Mouse (Mus musculus) embryonic facial prominence, embryonic 10.5 days (tissue): Measurements from ENCODE around the gene Fuca1. TPM values are rescaled to one million over a fixed set of nuclear protein-coding genes. Genes with fewer than 3 reads are reported as not detected.
A peak's percentile ranks its signal among the peaks of the same experiment; 100 is the strongest.
"Not testable (repeated sequence)": the region's sequence is repeated elsewhere in the genome, so short reads cannot be mapped to it uniquely, and the experiment has no call there.

Experiments used
- DNase-seq: peaks from one replicate; pipeline ENCODE4 v3.0.0-alpha.2; 2017; ENCODE audit warnings: low spot score
- H3K27ac ChIP-seq: fragments of 300-500 bp; sonication (generic); replicated peaks from 2 replicates; pipeline ENCODE4 v1.5.1; 2016; ENCODE audit warnings: mild to moderate bottlenecking
- H3K27me3 ChIP-seq: fragments of 300-500 bp; sonication (generic); replicated peaks from 2 replicates; pipeline ENCODE4 v1.6.1; 2016; ENCODE audit warnings: low read depth, mild to moderate bottlenecking; ENCODE audit not compliant: poor library complexity, severe bottlenecking
- H3K36me3 ChIP-seq: fragments of 300-500 bp; sonication (generic); replicated peaks from 2 replicates; pipeline ENCODE4 v1.6.1; 2016; ENCODE audit warnings: mild to moderate bottlenecking, moderate library complexity
- H3K4me1 ChIP-seq: fragments of 300-500 bp; sonication (generic); 2 replicates; pipeline ENCODE4 v1.6.1; 2016
- H3K4me3 ChIP-seq: fragments of 300-500 bp; sonication (generic); 2 replicates; pipeline ENCODE4 v1.5.1; 2016; ENCODE audit warnings: mild to moderate bottlenecking, moderate library complexity
- H3K9me3 ChIP-seq: fragments of 300-500 bp; sonication (generic); 2 replicates; pipeline ENCODE4 v1.6.1; 2016; ENCODE audit warnings: mild to moderate bottlenecking
- WGBS: fragments of 180-500 bp; shearing (Covaris S2); methylation state at CpG from one replicate; pipeline ENCODE4 v1.1.7; 2016; 5-methylcytosine and 5-hydroxymethylcytosine counted together
- polyA plus RNA-seq: library from polyadenylated mRNA; unstranded; fragments of >200 nt; fragmentation: Nextera tagmentation; extraction: Ambion mirVana; gene quantifications from 2 replicates; pipeline ENCODE4 v1.2.1, GENCODE M21; 2016

Fuca1 gene
- polyA plus RNA-seq, 1 experiment from 2014 or later = 46.8 TPM

DNA sequence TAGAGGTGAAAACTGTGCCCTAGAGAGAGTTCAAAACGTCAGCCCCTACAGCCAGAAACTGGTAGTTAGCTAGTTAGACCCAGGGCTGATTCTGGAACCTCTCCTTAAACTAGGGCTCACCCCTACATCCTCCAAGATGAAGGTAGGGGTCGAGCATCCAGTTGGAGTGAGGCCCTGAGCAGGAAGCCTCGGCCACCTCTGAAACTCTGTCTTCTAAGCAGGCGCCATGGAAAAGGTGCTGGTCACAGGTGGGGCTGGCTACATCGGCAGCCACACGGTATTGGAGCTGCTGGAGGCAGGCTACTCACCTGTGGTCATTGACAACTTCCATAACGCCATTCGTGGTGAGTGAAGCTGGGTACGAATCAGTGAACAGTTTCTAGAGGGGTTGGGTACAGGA is 44.6 kb downstream of the Fuca1 start:
- 0 out of 2 replicates have a peak, but pooled peaks cover 6% of the 10 kb centered on the region for H3K27me3 ChIP-seq
- WGBS = 84% methylated on average over 9 of the region's 9 CpGs
- no peaks in the 10 kb centered on the region for H3K9me3 ChIP-seq
- peaks cover 67% of the 10 kb centered on the region for H3K36me3 ChIP-seq
- H3K27ac ChIP-seq = no peak overlapping the region
- H3K4me3 ChIP-seq = peak overlapping the region; percentile 83; the same call in 1 of the 2 replicates
- DNase-seq = no peak
- H3K4me1 ChIP-seq = peaks cover 32% of the 10 kb centered on the region

DNA sequence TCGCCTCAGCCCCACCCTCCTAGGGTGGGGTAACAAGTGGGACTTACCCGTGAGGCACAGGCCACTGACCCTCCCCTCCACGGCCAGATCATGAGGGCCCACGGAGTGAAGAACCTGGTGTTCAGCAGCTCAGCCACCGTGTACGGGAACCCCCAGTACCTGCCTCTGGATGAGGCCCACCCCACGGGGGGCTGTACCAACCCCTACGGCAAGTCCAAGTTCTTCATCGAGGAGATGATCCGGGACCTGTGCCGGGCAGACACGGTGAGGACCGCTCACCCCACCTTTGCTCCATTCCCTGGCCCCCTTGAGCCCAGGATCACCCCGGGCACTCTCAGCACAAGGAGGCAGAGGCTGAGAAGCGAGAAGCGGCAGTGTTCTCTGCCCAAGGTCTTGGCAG is 45.7 kb downstream of the Fuca1 start:
- Histone ChIP-seq H3K27ac (no peak overlapping the region), H3K27me3 (0 out of 2 replicates have a peak, but pooled peaks cover 6% of the 10 kb centered on the region), H3K4me3 (peak overlapping the region; percentile 17; the same call in 1 of the 2 replicates), H3K9me3 (no peaks in the 10 kb centered on the region), H3K4me1 (peaks cover 40% of the 10 kb centered on the region), H3K36me3 (peaks cover 69% of the 10 kb centered on the region)
- no peak for DNase-seq
- WGBS = 91% methylated on average over 16 of the region's 16 CpGs

DNA sequence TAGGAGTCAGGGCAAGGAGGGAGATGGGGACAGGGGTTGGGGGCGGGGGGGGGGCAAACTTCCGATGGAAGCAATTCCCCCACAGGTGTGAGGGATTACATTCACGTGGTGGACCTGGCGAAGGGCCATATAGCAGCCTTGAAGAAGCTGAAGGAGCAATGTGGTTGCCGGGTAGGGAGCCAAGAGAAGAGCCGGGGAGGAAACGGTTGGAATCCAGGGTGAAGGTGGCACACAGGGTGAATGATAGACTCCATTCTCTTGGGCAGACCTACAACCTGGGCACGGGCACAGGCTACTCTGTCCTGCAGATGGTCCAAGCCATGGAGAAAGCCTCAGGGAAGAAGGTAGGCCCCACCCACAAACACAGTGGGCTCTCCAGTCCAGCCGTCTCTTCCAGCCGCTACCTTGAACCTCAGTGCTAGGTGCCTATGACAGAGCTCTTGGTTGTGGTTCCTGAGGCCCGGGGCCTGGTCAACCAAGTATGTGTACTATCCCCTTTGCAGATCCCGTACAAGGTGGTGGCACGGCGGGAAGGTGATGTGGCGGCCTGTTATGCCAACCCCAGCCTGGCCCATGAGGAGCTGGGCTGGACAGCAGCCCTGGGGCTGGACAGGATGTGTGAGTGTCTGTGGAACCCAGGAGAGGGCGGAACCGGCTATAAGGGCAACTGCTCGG is 46.7 kb downstream of the Fuca1 start:
- H3K9me3 ChIP-seq = no peaks in the 10 kb centered on the region
- 92% methylated on average over 18 of the region's 18 CpGs for WGBS
- H3K27ac ChIP-seq = no peak overlapping the region
- H3K4me1 ChIP-seq = peaks cover 50% of the 10 kb centered on the region
- H3K36me3 ChIP-seq = peaks cover 62% of the 10 kb centered on the region
- 0 out of 2 replicates have a peak, but pooled peaks cover 6% of the 10 kb centered on the region for H3K27me3 ChIP-seq
- no peak for DNase-seq
- 0 out of 2 replicates have a peak overlapping the region, but pooled peaks have one; percentile 9 for H3K4me3 ChIP-seq

DNA sequence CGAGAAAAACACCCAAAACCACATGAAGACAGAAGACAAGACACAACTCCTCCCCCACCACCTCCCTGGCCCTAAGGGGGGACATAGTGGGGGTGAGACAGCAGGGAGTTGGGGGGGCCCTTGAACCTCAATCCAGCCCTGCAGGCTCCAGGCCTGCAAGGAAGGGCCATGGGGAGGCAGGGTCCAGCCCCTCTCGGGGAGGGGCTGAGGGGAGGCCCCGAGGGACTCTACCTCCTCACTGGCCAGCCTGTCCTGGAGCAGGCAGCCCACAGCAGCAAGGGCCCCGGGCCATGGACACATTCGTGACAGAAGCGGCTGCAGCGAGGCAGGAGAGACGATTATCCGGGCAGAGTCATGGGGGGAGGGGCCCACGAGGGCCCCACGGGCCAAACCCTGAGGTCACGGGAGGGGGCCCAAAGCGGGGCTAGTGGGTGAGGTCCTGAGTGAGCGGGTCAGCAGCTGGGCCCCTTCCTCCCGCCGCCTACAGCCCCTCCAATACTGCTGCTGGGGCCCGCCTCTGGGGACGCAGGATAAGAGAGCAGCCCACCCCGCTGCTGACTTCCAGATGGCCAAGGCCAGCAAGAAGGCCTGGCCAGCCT is 47.8 kb downstream of the Fuca1 start:
- Histone ChIP-seq H3K36me3 (peaks cover 61% of the 10 kb centered on the region), H3K4me1 (peaks cover 47% of the 10 kb centered on the region), H3K27ac (no peak overlapping the region), H3K9me3 (no peaks in the 10 kb centered on the region), H3K4me3 (peak overlapping the region; percentile 23), H3K27me3 (0 out of 2 replicates have a peak, but pooled peaks cover 6% of the 10 kb centered on the region)
- no peak for DNase-seq
- WGBS = 68% methylated on average over 19 of the region's 19 CpGs

DNA sequence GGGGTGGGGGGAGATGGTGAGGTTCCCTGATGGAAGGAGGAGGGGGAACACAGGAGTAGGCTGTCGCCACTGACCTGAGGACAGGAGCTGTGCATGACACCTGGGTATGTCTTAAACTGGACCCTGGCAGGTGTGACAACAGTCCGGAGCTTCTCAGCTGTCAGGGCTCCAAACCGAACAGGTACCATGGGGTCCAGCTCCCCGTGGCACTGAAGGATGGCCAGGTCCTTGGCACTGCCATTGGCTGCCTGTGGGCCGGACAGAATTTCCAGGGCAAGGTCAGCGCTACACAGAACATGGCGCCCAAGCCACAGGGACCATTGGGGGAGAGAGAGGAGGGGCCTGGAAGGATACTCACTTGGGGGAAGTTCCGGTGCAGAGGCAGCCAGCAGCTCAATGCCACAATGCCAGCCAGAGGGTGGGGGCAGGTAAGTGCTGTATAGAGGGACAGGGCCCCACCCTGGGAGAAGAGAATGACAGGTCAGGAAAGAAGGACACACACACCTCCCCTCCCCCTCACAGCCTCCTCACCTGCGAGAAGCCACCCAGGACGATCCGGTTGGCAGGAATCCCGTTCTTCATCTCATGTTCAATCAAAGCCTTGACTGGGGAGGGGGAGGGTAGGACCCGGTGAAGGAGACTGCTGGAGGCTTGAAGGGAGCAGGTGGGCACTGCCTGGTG is 48.7 kb downstream of the Fuca1 start:
- H3K27ac ChIP-seq = no peak overlapping the region
- WGBS = 91% methylated on average over 13 of the region's 13 CpGs
- no peak overlapping the region; the same call in 1 of the 2 replicates for H3K4me3 ChIP-seq
- DNase-seq = no peak
- H3K36me3 ChIP-seq = peaks cover 67% of the 10 kb centered on the region
- no peaks in the 10 kb centered on the region for H3K9me3 ChIP-seq
- H3K27me3 ChIP-seq = 0 out of 2 replicates have a peak, but pooled peaks cover 6% of the 10 kb centered on the region
- peaks cover 43% of the 10 kb centered on the region for H3K4me1 ChIP-seq

DNA sequence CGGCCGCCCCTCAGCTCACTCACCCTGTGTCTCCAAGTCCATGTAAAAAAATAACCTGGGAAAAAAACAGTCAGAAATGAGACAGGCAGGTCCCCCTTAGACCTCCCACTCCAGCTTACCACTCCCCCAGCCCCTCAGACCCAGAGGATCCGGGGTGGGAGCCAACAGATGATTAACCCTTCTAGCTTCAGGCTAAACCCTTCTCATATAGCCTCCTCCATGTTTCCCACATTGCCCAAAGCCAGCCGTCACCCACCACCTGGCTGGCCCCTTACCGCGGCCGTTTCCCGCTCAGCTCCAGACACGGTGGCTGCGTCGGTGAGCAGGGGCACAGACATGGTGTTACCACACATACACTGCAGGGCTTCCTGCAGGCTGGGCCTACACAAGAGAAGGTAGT is 50.0 kb downstream of the Fuca1 start:
- no peaks in the 10 kb centered on the region for H3K9me3 ChIP-seq
- peaks cover 32% of the 10 kb centered on the region for H3K4me1 ChIP-seq
- H3K27ac ChIP-seq = no peak overlapping the region
- H3K27me3 ChIP-seq = no peaks in the 10 kb centered on the region
- H3K4me3 ChIP-seq = peak overlapping the region; percentile 100; the same call in 1 of the 2 replicates
- H3K36me3 ChIP-seq = peaks cover 75% of the 10 kb centered on the region
- DNase-seq = no peak
- WGBS = 91% methylated on average over 11 of the region's 11 CpGs

DNA sequence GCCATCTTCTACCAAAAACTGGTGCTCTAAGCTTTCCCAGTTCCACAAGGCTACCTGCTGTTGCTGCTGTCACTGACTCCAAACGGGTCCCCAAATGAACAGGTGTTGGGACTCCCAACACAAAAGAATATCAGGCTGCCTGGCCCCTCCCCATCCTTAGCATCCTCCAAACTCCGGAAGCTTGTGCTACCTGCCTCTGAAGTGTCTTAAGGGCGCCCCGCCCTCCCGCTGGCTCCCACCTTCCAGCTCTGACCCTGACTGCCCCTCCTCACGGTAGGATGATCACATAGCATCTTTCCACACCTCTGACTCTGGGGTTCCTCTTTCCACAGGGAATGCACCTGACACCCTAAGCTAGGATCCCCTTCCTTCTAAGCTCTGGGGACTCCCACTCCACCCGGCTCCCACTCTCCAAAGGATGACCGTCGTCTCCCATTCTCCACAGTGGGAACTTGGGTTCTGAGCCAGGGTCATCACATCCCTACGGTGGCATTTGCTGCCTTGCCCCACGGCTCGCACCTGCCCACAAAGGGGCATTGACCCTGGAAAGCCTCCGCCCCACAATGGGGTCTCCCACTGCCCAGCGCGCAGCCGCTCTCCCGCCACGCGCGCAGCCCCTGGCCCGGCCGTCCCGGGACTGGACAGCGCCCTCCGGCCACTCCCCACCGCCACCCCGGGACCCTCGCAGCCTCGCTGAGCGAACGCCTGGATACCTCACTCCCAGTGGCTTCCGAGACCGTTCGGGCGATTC is 51.4 kb downstream of the Fuca1 start:
- H3K27ac ChIP-seq = peak overlapping the region; percentile 91
- peaks cover 75% of the 10 kb centered on the region for H3K36me3 ChIP-seq
- WGBS = under 1% methylated on average over 35 of the region's 35 CpGs
- no peak for DNase-seq
- H3K9me3 ChIP-seq = no peaks in the 10 kb centered on the region
- H3K27me3 ChIP-seq = no peaks in the 10 kb centered on the region
- peaks cover 32% of the 10 kb centered on the region for H3K4me1 ChIP-seq
- H3K4me3 ChIP-seq = peak overlapping the region; percentile 100

DNA sequence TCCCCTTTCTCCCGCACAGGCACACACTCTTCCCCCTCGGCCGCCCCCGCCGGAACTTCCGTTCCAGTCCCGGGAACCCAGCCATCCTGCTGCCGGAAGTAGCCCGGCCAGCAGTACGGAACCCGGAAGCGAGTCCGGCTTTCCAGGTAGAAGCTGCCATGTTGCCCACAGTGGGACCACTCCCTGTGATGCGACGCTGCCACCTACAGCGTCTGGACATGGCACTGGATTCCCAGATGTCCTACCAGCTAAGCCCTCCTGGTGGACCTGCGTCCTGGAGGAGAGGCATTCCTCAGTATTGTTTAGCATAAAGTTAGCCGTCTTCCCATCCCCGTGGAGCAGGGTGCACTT is 52.0 kb downstream of the Fuca1 start, which contains the start of gene Lypla2:
Gene Lypla2, minus strand, starts transcription at position 71 of the 351 bp plus-strand sequence.
- no peaks in the 10 kb centered on the region for H3K27me3 ChIP-seq
- DNase-seq = peak; percentile 88
- H3K4me3 ChIP-seq = peak within 1 kb of the TSS; percentile 100
- peak within 1 kb of the TSS; percentile 91 for H3K27ac ChIP-seq
- H3K9me3 ChIP-seq = no peaks in the 10 kb centered on the region
- 1% methylated on average over 19 of the region's 19 CpGs for WGBS
- peaks cover 75% of the 10 kb centered on the region for H3K36me3 ChIP-seq
- peaks cover 32% of the 10 kb centered on the region for H3K4me1 ChIP-seq

DNA sequence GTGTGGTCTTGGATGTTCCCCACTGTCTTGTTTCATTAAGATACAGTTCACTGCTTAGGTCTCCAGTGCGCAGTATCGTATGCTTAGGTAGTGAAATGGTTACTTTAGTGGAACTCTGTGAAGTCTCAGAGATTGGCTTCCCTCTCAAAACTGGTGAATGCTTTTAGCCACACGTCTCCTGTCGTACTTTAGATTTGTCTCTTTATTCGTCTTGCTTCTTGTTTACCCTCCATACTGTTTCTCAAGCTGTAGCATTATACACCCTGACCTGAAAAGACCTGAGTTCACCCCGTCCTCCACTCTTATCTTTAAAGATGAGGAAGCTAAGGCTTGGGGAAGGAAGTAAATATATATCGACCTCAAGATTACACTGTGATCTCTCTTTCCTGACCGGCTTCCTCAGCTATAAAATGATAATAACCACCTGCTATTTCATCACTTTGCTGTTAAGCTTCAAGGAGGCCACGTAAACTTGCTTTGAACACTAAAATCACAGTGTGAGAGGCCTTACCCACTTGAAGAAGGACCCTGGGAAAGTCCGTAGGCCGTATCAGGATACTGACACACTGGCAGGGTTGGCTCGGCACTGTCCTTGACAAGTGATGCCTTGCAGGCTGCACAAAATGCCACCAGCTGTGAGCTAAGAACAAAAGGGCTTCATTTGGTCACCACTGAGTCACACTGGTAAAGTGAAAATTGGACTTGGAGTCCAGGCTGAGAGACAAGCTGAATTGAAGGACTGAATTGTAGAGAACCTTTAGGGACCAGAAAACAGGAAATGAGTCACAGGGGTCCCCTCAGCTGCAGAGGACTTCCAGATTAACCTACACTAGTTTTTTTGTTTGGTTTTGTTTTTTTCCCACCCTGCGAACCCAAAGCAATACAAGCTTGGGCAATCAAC is 52.6 kb downstream of the Fuca1 start:
- no peaks in the 10 kb centered on the region for H3K9me3 ChIP-seq
- peaks cover 73% of the 10 kb centered on the region for H3K36me3 ChIP-seq
- peak overlapping the region; percentile 91 for H3K27ac ChIP-seq
- no peak for DNase-seq
- peaks cover 32% of the 10 kb centered on the region for H3K4me1 ChIP-seq
- H3K27me3 ChIP-seq = no peaks in the 10 kb centered on the region
- H3K4me3 ChIP-seq = peak overlapping the region; percentile 100
- WGBS = 78% methylated on average over 13 of the region's 13 CpGs

DNA sequence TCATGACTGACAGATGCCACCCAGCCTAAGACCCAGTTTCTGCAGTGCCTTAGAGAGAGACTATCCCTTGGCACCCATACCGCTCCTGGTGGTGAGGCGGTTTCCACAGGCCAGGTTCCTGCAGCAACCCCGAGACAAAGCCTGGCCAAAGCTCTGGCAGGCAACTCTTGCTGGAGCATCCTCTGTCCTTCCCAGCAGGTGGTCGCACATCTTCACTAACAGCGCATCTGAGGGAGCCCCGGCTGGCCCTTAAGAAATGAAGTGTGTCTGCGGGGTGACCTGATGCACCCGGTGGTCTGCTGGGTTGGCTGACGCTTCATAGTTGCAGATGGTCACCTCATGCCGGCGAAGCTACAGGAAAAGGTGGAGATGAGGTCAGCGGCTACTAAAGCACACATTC is 55.6 kb downstream of the Fuca1 start:
- DNase-seq = no peak
- H3K4me3 ChIP-seq = no peak overlapping the region
- peaks cover 17% of the 10 kb centered on the region for H3K4me1 ChIP-seq
- H3K27me3 ChIP-seq = no peaks in the 10 kb centered on the region
- no peak overlapping the region for H3K27ac ChIP-seq
- peaks cover 66% of the 10 kb centered on the region for H3K36me3 ChIP-seq
- 90% methylated on average over 12 of the region's 12 CpGs for WGBS
- no peaks in the 10 kb centered on the region for H3K9me3 ChIP-seq

DNA sequence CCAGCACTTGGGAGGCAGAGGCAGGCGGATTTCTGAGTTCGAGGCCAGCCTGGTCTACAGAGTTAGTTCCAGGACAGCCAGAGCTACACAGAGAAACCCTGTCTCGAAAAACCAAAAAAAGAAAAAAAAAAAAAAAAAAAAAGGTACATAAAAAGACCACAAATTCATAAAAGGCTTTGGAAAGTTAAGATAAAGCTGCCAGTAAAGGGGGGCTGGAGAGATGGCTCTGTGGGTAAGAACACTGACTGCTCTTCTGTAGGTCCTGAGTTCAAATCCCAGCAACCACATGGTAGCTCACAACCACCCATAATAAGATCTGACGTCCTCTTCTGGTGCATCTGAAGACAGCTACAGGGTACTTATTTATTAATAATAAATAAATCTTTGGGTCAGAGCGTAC is 59.7 kb downstream of the Fuca1 start:
- 97% methylated on average over 5 of the region's 5 CpGs for WGBS
- H3K4me1 ChIP-seq, DNase-seq, H3K9me3 ChIP-seq, H3K27me3 ChIP-seq, H3K4me3 ChIP-seq, H3K27ac ChIP-seq: not testable (repeated sequence)
- peaks cover 90% of the 10 kb centered on the region for H3K36me3 ChIP-seq
